Mouse (Mus musculus) kidney, embryonic 14.5 days (tissue): ENCODE data around the gene Best2. TPM values are rescaled to one million over a fixed set of nuclear protein-coding genes. Genes with fewer than 3 reads are reported as not detected.
A peak's percentile ranks its signal among the peaks of the same experiment; 100 is the strongest.

Source experiments
- ATAC-seq: fragments of 200-750 bp; cut with Nextera tagmentation; 2 replicates; pipeline ENCODE4 v1.8.0; 2017; ENCODE audit warnings: moderate number of reproducible peaks, mild to moderate bottlenecking, moderate TSS enrichment, moderate library complexity; ENCODE audit not compliant: low FRiP score, low TSS enrichment
- H3K27ac ChIP-seq: fragments of 300-500 bp; sonication (generic); 2 replicates; pipeline ENCODE4 v1.5.1; 2014; ENCODE audit warnings: low read depth, mild to moderate bottlenecking, low read length, moderate library complexity, mixed read lengths
- H3K27me3 ChIP-seq: fragments of 300-500 bp; sonication (generic); 2 replicates; pipeline ENCODE4 v1.6.1; 2014; ENCODE audit warnings: mild to moderate bottlenecking, low read length; ENCODE audit not compliant: control insufficient read depth, insufficient read depth
- H3K36me3 ChIP-seq: fragments of 300-500 bp; sonication (generic); 2 replicates; pipeline ENCODE4 v1.6.1; 2014; ENCODE audit warnings: low read length, mixed read lengths; ENCODE audit not compliant: control insufficient read depth, insufficient read depth
- H3K4me1 ChIP-seq: fragments of 300-500 bp; sonication (generic); 2 replicates; pipeline ENCODE4 v1.6.1; 2014; ENCODE audit warnings: low read length, mixed read lengths; ENCODE audit not compliant: control insufficient read depth, insufficient read depth
- H3K4me2 ChIP-seq: fragments of 300-500 bp; sonication (generic); replicated peaks from 2 replicates; pipeline ENCODE4 v1.6.1; 2014; ENCODE audit warnings: low read depth, mild to moderate bottlenecking, low read length
- H3K4me3 ChIP-seq: fragments of 300-500 bp; sonication (generic); 2 replicates; pipeline ENCODE4 v1.5.1; 2014; ENCODE audit warnings: mild to moderate bottlenecking, low read length
- H3K9ac ChIP-seq: fragments of 300-500 bp; sonication (generic); 2 replicates; pipeline ENCODE4 v1.6.1; 2014; ENCODE audit warnings: low read depth, mild to moderate bottlenecking, low read length, moderate library complexity
- H3K9me3 ChIP-seq: fragments of 300-500 bp; sonication (generic); 2 replicates; pipeline ENCODE4 v1.6.1; 2016; ENCODE audit warnings: low read length; ENCODE audit not compliant: control insufficient read depth
- WGBS: fragments of 180-500 bp; shearing (Covaris S2); extraction: QIAGEN DNeasy Blood & Tissue Kit; methylation state at CpG from one replicate; pipeline ENCODE4 v1.1.7; 2014; 5-methylcytosine and 5-hydroxymethylcytosine counted together
- polyA plus RNA-seq: library from polyadenylated mRNA; unstranded; fragments of >200 nt; fragmentation: Nextera tagmentation; extraction: Ambion mirVana; gene quantifications from 2 replicates; pipeline ENCODE4 v1.2.1, GENCODE M21; 2014

Best2 gene
- polyA plus RNA-seq, 1 experiment from 2014 or later: not detected

- Histone ChIP-seq H3K4me3 (peak overlapping the region; percentile 89), H3K9me3 (no peaks in the 10 kb centered on the region), H3K4me2 (peak overlapping the region; percentile 84), H3K4me1 (peaks cover 13% of the 10 kb centered on the region; the same call in 1 of the 2 replicates), H3K27ac (peak overlapping the region; percentile 96), H3K27me3 (no peaks in the 10 kb centered on the region), H3K36me3 (peaks cover 38% of the 10 kb centered on the region), H3K9ac (peak overlapping the region; percentile 84)
- WGBS: 0% methylated on average over 9 of the region's 9 CpGs
- peak; percentile 30; the same call in 1 of the 2 replicates for ATAC-seq
Measured at GRCm38 (mm10) chr8:85036381-85036717, 22.0 kb upstream of the Best2 start.

GRCm38 (mm10) chr8:85035728-85036310 lies 21.5 kb upstream of the Best2 start:
- H3K4me2 ChIP-seq: peak overlapping the region; percentile 84
- H3K36me3 ChIP-seq: peaks cover 37% of the 10 kb centered on the region
- ATAC-seq: no peak
- peak overlapping the region; percentile 89 for H3K4me3 ChIP-seq
- H3K9ac ChIP-seq: peak overlapping the region; percentile 84
- no peaks in the 10 kb centered on the region for H3K27me3 ChIP-seq
- peak overlapping the region; percentile 96 for H3K27ac ChIP-seq
- 1% methylated on average over 15 of the region's 15 CpGs for WGBS
- H3K9me3 ChIP-seq: no peaks in the 10 kb centered on the region
- H3K4me1 ChIP-seq: peaks cover 13% of the 10 kb centered on the region; the same call in 1 of the 2 replicates

GRCm38 (mm10) chr8:85035165-85035727 lies 20.9 kb upstream of the Best2 start:
- Histone ChIP-seq H3K27ac (peak overlapping the region; percentile 96), H3K27me3 (no peaks in the 10 kb centered on the region), H3K9ac (peak overlapping the region; percentile 84), H3K36me3 (peaks cover 36% of the 10 kb centered on the region), H3K4me1 (peaks cover 13% of the 10 kb centered on the region; the same call in 1 of the 2 replicates), H3K4me3 (peak overlapping the region; percentile 89), H3K4me2 (peak overlapping the region; percentile 84), H3K9me3 (no peaks in the 10 kb centered on the region)
- ATAC-seq: no peak
- WGBS: 5% methylated on average over 12 of the region's 12 CpGs

GRCm38 (mm10) chr8:85034764-85035163 lies 20.4 kb upstream of the Best2 start:
- Histone ChIP-seq H3K9me3 (no peaks in the 10 kb centered on the region), H3K9ac (peak overlapping the region; percentile 84), H3K4me2 (peak overlapping the region; percentile 84), H3K36me3 (peaks cover 36% of the 10 kb centered on the region), H3K27me3 (no peaks in the 10 kb centered on the region), H3K4me3 (peak overlapping the region; percentile 89), H3K27ac (no peak overlapping the region; the same call in 1 of the 2 replicates), H3K4me1 (peaks cover 13% of the 10 kb centered on the region; the same call in 1 of the 2 replicates)
- ATAC-seq: no peak
- 3% methylated on average over 13 of the region's 13 CpGs for WGBS

GRCm38 (mm10) chr8:85033867-85034266 lies 19.5 kb upstream of the Best2 start:
- Histone ChIP-seq H3K4me3 (no peak overlapping the region), H3K4me1 (peaks cover 13% of the 10 kb centered on the region), H3K9ac (no peak overlapping the region), H3K27ac (no peak overlapping the region), H3K27me3 (no peaks in the 10 kb centered on the region), H3K36me3 (peaks cover 42% of the 10 kb centered on the region), H3K4me2 (no peak overlapping the region), H3K9me3 (no peaks in the 10 kb centered on the region)
- WGBS: 71% methylated on average over 1 of the region's 1 CpGs
- no peak for ATAC-seq

GRCm38 (mm10) chr8:85032622-85033311 lies 18.4 kb upstream of the Best2 start:
- peaks cover 19% of the 10 kb centered on the region for H3K4me1 ChIP-seq
- H3K4me2 ChIP-seq: no peak overlapping the region
- no peak overlapping the region for H3K4me3 ChIP-seq
- no peak overlapping the region for H3K9ac ChIP-seq
- 83% methylated on average over 4 of the region's 4 CpGs for WGBS
- no peaks in the 10 kb centered on the region for H3K9me3 ChIP-seq
- H3K27me3 ChIP-seq: no peaks in the 10 kb centered on the region
- H3K36me3 ChIP-seq: peaks cover 42% of the 10 kb centered on the region
- no peak overlapping the region for H3K27ac ChIP-seq
- no peak for ATAC-seq

- Histone ChIP-seq H3K9me3 (no peaks in the 10 kb centered on the region), H3K4me1 (peaks cover 20% of the 10 kb centered on the region), H3K27me3 (no peaks in the 10 kb centered on the region), H3K27ac (no peak overlapping the region), H3K9ac (0 out of 2 replicates have a peak overlapping the region, but pooled peaks have one; percentile 12), H3K4me2 (peak overlapping the region; percentile 94; the same call in 1 of the 2 replicates), H3K36me3 (peaks cover 42% of the 10 kb centered on the region), H3K4me3 (peak overlapping the region; percentile 100)
- 92% methylated on average over 14 of the region's 14 CpGs for WGBS
- ATAC-seq: no peak
Measured at GRCm38 (mm10) chr8:85029271-85029670, 14.9 kb upstream of the Best2 start.

GRCm38 (mm10) chr8:85027922-85028321 lies 13.6 kb upstream of the Best2 start:
- no peak for ATAC-seq
- Histone ChIP-seq H3K4me2 (peak overlapping the region; percentile 94), H3K27me3 (no peaks in the 10 kb centered on the region), H3K4me3 (peak overlapping the region; percentile 100), H3K27ac (no peak overlapping the region), H3K9ac (peak overlapping the region; percentile 100), H3K4me1 (peaks cover 24% of the 10 kb centered on the region), H3K36me3 (peaks cover 48% of the 10 kb centered on the region), H3K9me3 (no peaks in the 10 kb centered on the region)
- WGBS: 24% methylated on average over 2 of the region's 2 CpGs

GRCm38 (mm10) chr8:85027516-85027855 lies 13.2 kb upstream of the Best2 start:
- Histone ChIP-seq H3K9ac (peak overlapping the region; percentile 100), H3K4me3 (peak overlapping the region; percentile 100), H3K27ac (peak overlapping the region; percentile 95), H3K9me3 (no peaks in the 10 kb centered on the region), H3K4me1 (peaks cover 24% of the 10 kb centered on the region), H3K27me3 (no peaks in the 10 kb centered on the region), H3K4me2 (peak overlapping the region; percentile 94), H3K36me3 (peaks cover 47% of the 10 kb centered on the region)
- no peak for ATAC-seq
- under 1% methylated on average over 13 of the region's 13 CpGs for WGBS
